Mouse (Mus musculus): Measurements from ENCODE around the gene Fntb.

Gene Fntb

DNA sequence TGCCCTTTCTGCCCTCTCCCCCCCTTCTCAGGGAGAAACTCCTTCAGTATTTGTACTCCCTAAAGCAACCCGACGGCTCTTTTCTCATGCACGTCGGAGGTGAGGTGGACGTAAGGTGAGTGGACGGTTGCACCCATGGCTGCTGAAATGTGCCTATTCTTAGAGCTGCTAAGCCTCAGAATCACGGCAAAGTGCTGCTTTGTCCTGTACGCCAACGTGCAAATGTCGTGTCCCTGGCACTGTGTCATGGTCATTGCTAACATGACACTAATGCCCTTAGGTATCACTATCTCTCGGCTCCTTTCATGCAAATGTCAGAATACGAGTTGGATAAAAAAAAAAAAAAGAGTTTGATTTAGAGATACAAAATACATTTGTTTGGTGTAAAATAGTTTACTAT lies 122.6 kb downstream of the Fntb start:
- no peak for DNase-seq (ENCODE audit: low read depth)

DNA sequence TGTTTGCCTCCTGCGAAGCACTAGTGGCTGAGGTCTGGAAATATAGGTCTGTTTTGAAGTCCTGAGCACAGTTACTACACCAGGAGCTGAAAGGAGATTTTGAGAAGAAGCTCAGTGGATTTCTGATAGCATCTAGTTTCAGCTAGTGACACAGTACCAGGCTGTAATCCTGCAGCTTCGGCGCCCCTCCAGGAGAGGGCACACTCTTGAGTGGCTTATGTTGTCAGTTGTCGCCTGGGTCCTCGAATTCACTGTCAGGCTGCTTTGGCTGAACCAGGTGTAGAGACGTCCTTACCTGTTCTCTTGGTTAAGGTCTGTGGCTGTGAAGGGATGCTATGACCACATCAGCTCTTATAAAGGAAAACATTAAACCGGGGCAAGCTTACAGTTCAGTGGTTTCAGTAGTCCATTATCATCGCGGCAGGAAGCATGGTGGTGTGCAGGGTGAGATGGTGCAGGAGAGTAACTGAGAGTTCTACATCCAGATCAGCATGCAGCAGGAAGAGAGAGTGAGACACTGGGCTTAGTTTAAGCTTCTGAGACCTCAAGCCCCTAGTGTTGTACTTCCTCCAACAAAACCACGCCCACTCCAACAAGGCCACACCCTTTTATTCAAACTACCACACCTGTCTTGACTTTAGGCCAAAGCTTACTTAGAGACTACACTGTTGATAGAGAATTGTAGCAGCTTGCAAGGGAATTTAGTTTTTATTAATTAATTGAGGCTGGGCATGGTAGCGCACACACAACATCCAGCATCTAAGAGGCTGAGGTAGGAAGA lies 124.2 kb downstream of the Fntb start:
- no peak for DNase-seq (ENCODE audit: low read depth)

DNA sequence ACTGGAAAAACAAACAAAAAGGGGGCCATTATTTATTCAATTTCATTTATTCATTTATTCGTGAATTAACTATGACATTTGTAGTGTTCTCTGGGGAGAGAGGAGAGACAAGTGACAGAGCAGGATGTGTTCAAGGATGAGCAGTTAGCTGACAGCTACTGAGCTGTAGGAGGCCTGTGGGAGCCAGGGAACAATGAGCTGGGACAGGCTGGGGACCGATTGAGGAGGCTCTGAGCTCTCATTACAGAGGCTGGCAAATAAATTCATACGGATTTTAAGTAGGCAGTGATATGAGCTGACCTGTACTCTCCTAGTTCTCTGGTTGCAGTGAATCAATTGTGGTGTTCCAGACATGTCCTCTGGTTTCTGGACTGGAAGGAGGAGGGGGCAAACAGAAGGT lies 125.8 kb downstream of the Fntb start:
- no peak for DNase-seq (ENCODE audit: low read depth)

DNA sequence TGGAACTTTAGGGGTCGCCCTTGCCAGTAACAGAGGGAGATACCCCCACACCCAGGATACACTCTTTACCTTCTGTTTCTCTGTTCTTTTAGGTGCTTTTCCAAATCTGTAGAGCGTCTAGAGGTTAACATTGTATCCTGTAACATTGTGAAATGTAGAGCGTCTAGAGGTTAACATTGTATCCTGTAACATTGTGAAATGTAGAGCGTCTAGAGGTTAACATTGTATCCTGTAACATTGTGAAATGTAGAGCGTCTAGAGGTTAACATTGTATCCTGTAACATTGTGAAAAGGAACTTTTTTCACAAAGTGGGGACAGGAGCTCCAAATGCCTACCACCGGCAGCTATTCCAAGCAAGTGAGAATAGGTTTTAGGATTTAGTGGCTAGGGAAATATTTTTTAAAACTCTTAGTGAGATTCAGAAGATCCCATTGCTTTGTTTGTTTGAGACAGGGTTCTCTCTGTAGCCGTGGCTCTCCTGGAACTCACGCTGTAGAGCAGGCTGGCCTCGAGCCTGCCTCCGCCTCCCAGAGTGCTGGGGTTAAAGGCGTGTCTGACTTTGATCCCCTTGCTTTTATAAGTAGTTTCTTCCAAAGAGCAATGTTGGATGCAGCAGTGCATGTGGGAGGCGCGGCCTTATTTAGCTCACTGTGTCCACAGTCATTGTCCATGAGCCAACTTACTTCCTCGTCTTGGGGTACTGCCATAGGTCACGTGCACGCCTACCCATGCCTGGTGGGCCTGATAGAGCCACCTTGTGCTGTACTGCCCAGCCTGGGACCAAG lies 127.7 kb downstream of the Fntb start:
- no peak for DNase-seq (ENCODE audit: low read depth)

GRCm38 (mm10) chr12:76894792-76895559 lies 129.6 kb downstream of the Fntb start:
- DNase-seq (ENCODE audit: low read depth): no peak

GRCm38 (mm10) chr12:76895777-76896176 lies 130.4 kb downstream of the Fntb start:
- no peak for DNase-seq (ENCODE audit: low read depth)

- no peak for DNase-seq (ENCODE audit: low read depth)
Measured at GRCm38 (mm10) chr12:76896566-76896965, 131.2 kb downstream of the Fntb start.

DNA sequence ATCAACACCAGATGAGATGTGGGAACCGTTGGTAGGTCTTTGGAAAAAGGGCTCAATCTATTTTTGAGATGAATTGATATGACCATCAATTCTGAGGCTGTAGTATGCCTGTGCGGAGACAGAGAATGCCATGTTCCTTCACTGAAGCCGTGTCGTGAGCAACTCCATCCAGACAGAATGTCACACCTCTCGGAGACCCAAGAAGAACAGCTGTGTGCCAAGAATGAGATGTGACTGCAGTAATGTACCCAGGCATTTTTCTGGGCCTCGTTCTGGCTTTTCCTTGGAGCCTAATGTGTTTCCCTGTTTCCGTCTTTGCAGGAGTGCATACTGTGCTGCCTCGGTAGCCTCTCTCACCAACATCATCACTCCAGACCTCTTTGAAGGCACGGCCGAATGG lies 131.6 kb downstream of the Fntb start:
- no peak for DNase-seq (ENCODE audit: low read depth)

DNA sequence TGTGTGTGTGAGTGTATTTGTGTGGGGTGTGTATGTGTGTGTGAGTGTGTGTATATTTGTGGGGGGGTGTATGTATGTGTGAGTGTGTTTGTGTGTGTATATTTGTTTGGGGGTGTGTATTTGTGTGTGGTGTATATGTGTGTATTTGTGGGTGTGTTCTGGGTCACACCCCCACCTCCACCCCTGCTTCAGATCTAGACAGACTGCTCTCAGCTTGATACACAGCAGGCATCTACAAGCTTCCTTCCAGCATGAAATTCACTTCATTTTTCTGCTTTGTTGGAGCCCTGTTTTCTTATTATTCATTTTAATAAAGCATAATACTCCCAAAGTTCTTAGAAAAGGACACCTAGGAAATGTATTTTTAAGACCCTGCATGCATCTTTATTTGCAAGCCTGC lies 132.8 kb downstream of the Fntb start:
- DNase-seq (ENCODE audit: low read depth): no peak

GRCm38 (mm10) chr12:76899261-76899975 lies 134.0 kb downstream of the Fntb start:
- DNase-seq (ENCODE audit: low read depth): no peak

GRCm38 (mm10) chr12:76901508-76902294 lies 136.3 kb downstream of the Fntb start:
- no peak for DNase-seq (ENCODE audit: low read depth)

DNA sequence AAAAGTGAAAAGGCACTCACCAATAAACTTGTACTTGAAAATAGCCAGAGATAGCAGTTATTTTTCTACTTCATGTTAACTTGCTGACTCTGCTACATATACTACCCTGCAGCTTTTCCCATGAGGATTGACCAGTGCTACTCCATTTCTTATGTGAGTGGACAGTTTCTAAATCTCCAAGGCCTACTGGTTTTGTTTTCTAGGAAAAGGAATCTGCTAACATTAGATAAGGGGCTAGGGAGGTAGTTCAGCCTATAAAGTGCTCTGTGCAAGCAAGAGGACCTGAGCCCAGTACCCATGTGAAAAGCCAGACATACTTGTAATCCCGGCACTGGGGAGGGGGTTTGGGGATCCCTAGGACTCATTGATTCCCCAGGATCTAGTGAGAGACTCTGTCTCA lies 140.9 kb downstream of the Fntb start:
- no peak for DNase-seq (ENCODE audit: low read depth)

DNA sequence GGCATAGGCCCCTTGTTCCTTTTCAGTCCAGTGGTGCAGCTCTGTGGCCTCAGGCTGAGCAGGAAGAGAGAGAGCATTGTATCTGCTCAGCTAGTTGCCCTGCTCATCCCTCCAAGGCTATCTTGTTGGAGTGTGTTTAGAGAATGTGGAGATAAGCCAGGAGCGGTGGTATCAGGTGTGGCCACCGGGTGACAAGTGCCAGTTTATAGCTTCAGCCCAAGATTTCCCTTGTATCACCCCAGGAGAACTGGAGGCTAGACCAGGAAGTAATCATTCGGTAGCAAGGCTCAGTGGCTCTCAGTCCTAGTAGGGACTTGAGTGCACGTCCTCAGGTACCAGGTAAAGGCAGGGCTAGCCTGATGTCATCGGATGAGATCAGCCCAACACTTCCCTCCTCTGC lies 143.8 kb downstream of the Fntb start:
- DNase-seq (ENCODE audit: low read depth): no peak

- DNase-seq (ENCODE audit: low read depth): no peak
Measured at GRCm38 (mm10) chr12:76910258-76910940, 145.0 kb downstream of the Fntb start.

GRCm38 (mm10) chr12:76911171-76911726 lies 145.9 kb downstream of the Fntb start:
- no peak for DNase-seq (ENCODE audit: low read depth)

DNA sequence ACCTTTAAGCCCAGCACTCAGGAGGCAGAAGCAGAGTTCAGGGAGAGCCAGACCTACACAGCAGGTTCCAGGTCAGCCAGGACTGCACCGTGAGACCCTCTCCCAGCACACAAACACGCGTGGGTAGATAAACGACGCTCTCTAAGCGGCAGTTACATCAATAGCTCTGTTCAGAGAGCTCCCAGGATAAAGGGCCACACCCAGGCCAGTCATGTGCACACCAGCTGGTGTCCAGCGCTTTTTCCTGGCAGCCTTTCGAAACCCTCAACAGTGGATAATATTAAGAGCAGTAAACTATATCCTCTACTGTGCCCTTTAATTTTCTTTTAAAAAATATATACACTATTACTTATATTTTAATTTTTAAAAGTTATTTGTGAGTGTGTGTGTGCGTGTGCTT lies 146.8 kb downstream of the Fntb start:
- no peak for DNase-seq (ENCODE audit: low read depth)

DNA sequence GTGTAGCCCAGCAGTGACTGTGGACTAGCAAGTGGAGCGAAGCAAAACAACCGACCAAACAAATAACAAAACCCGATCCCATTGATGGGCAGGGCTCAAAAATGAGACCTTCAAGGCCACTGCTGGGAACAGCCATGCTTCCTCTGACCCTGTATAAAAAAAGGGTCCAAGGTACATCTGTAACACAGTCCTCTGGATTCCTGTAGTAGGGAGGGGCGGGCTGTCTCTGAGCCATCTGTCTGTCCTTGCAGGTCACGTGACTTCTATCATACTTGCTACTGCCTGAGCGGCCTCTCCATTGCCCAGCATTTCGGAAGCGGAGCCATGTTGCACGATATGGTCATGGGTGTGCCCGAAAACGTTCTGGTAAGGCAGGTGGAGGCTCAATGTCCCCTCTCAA lies 150.8 kb downstream of the Fntb start:
- DNase-seq (ENCODE audit: low read depth): no peak

- DNase-seq (ENCODE audit: low read depth): no peak
Measured at GRCm38 (mm10) chr12:76918113-76918512, 152.7 kb downstream of the Fntb start.

GRCm38 (mm10) chr12:76918855-76919254 lies 153.5 kb downstream of the Fntb start:
- no peak for DNase-seq (ENCODE audit: low read depth)

DNA sequence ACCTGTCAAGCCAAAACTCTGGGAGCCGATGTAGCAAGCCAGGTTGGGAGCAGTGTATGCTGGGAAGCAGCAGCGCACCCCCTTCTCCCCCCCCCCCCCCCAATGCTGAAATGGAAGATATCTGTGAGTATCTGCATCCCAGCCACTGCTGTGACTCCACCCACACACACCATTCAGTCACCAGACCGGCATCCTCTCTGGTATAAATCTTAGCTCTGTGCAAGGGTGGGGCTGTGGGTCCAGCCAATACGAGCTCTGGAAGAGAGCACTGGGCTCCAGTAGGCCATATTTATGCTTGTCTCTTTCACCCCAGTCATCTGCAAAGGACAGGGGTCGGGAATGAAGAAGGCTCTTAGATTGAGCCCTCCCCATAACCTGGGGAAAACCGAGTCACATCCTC lies 155.0 kb downstream of the Fntb start:
- DNase-seq (ENCODE audit: low read depth): no peak
